Mouse (Mus musculus) thymus, adult 2 months (tissue): ENCODE measurements around the gene Aqr.

Experiments
- CTCF ChIP-seq: fragments of 200-500 bp; IDR thresholded peaks from 2 replicates; pipeline ENCODE4 v1.5.1; 2012; ENCODE audit warnings: mild to moderate bottlenecking, control low read depth, low read length, moderate library complexity, borderline replicate concordance; ENCODE audit not compliant: control insufficient read depth, poor library complexity, insufficient read depth; ENCODE audit errors: extremely low read depth
- POLR2A ChIP-seq: fragments of 200-500 bp; IDR thresholded peaks from 2 replicates; pipeline ENCODE4 v1.6.1; 2012; ENCODE audit warnings: mild to moderate bottlenecking, low read length, control low read depth, moderate library complexity; ENCODE audit not compliant: control insufficient read depth, poor library complexity, insufficient read depth; ENCODE audit errors: extremely low read depth

DNA sequence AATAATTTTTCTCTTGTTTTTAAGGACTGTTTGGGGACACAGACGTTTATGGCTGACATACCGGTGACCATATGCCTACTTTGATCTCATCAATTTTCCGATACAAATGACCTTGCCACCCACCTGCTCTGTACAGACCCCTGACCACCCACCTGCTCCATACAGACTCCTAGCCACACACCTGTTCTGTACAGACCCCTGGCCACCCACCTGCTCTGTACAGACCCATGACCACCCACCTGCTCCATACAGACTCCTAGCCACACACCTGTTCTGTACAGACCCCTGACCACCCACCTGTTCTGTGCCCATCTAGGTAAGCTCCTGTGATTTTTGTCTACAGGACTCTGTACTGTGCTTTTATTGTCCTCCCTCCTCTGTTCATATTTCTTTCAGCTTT, 48.8 kb upstream of the Aqr start:
- no peak for TF ChIP-seq POLR2A
- TF ChIP-seq CTCF: no peak
